Mouse (Mus musculus): ENCODE data around the gene Kng1.
A peak's percentile ranks its signal among the peaks of the same experiment; 100 is the strongest.
"Not testable (repeated sequence)": the region's sequence is repeated elsewhere in the genome, so short reads cannot be mapped to it uniquely, and the experiment has no call there.

Kng1 gene

DNA sequence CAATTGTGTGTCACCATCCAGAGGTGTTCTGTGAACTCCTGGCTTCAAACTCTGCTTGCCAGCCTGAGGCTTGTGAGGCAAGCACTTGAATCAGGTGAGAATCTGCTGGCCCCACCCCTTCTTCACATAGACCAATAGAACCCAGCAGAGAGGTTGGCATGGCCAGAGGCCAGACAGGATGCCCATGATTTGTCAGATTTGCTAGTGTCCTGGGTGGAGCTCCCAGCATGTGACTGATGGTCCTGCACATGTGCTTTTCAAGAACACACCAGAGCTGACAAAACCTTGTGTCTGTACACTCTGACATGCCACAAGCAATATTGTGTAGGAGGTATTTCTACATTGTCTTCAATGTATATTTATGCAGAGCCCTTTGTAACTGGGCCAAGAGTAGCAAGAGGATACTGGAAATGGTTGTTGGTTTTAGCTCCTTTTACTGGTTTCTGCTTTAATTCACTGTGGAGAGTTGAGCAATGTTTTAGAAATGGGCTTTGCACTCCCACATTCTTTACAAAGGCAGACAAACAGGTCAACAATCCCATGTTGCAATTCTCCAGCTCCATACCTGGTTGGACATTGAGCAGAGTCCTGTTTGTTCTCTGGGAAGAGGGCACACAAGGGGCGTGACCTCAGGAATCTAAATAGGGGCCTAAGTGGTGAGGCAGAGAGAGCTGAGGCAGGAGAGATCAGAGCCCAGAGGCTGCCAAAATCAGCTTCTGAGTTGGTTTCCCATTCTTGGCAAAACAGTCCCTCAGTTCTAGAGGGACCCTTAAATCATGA lies at the start of gene Kng1:
Gene Kng1, plus strand, starts transcription at position 198 of the 780 bp plus-strand sequence.
- peak; percentile 43 for DNase-seq

- not testable (repeated sequence) for DNase-seq
Observed at GRCm38 (mm10) chr16:23013786-23014185, 43.9 kb upstream of the Kng1 start.

DNA sequence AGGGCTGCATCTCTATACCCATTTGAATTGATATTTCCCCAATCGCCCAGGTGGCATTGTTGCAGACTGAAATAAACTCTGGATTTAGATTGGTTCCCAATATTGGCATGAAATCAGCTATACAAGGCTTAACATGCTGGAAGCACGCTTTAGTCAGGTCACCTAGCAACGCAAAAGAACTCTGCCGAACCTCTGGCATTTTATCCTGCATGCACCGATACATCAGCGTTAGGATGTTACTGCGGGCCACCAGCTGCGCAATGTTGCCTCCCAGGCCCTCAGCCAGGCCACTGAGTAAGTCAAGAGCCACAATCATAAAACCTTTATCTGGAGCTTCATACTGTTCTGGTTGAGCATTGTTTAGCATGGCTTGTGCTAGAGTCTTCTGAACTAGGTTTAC lies 43.0 kb upstream of the Kng1 start:
- peak; percentile 45 for DNase-seq

- not testable (repeated sequence) for DNase-seq
Observed at GRCm38 (mm10) chr16:23020571-23020970, 37.1 kb upstream of the Kng1 start.

DNA sequence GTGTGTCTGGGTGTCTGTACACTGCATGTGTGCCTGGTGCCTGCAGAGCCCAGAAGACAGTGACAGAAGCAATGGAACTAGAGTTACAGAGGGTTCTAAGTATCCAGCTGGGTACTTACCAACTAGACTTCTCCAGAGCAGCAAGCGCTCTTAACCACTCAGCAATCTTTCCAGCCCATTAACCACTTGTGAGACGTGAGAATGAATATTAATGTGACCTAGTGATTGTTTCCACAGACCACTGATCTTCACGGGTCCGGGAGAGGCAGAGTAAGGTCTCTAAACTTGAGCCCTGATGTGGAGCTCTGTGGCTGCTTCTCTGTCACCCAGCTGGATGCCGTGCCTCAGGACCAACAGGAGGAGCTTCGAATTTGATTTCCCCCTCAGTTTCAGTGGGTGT lies 32.6 kb upstream of the Kng1 start:
- peak; percentile 63 for DNase-seq

- peak; percentile 40 for DNase-seq
Observed at GRCm38 (mm10) chr16:23026582-23026981, 31.1 kb upstream of the Kng1 start.

GRCm38 (mm10) chr16:23027341-23027740 lies 30.3 kb upstream of the Kng1 start:
- DNase-seq: peak; percentile 78

- peak; percentile 74 for DNase-seq
Observed at GRCm38 (mm10) chr16:23028966-23029600, 28.6 kb upstream of the Kng1 start, which contains the start of gene Kng2. Gene Kng2, minus strand, starts transcription at chr16:23029482.

DNA sequence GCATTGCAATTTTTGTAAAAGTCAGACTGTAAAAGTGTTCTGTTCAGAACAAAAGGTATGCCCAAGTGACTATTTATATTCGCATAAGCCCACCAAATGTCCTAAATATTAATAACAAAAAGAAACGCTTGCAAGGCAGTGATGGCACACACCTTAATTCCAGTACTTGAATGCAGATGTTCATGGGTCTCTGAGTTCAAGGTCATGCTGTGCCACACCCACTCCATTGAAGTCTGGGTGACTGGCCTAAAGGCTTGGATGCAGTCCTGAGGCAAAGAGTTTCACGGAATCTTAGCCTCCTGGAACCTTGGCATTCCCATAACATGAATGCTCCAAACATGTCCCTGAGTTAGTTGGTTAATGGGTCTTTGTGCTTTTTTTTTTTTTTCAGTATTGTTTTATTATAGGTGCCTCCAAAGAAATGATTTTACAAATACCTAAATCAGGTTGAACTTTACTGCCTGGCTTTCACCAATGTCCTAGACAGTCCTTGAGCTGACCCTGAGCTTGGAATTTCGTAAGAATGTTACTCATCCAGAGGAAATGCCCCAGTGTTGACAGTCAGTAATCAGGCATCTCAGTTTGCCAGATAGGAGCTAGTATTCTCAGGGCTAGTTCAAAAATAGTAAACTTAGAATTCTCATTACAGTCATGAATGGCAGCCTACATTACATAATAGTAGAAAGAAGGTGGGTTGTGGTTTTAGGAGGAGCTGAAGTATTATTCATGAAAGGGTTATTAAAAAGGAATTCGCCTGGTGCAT lies 26.8 kb upstream of the Kng1 start:
- peak; percentile 28 for DNase-seq

- peak; percentile 44 for DNase-seq
Observed at GRCm38 (mm10) chr16:23033673-23034072, 24.0 kb upstream of the Kng1 start.

DNA sequence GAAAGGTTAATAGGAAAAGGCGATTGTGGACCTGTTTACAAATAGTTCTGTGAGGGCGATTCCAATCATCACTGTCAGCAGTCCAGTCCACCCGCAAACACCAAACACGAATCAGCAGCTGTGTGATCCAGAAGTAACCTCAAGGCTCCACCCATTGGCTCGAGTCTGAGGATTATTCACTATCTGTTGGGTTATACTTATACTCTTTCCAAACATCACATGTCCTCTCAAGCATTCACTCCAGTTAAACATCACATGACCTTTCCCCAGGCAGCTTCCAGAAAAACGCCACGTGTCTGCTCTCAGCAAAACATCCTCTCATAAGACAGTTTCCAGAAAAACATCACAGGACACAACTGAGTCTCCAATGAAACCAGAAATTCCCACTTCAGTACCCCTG lies 19.9 kb upstream of the Kng1 start:
- peak; percentile 82 for DNase-seq

- DNase-seq: peak; percentile 40
Observed at GRCm38 (mm10) chr16:23039281-23039680, 18.4 kb upstream of the Kng1 start.

DNA sequence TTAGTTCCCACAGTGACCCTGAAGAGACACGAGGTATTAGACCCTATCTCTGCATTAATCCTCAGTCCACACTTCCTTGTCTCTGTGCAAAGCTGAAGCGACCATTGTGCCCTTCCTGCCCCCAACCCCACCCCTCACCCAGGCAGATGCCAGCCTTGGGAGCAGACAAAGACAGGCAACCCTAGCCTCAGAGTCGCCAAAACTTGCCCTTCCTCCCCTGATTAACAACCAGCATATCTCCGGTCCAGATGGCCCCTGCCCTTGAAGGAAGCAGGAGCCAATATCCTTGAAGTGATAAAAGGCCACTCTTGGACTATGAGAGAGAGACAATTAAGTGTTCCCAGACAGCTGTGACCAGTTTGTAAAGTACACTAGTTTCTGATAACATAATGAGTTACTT lies 16.8 kb upstream of the Kng1 start:
- peak; percentile 70 for DNase-seq

- DNase-seq: peak; percentile 55
Observed at GRCm38 (mm10) chr16:23046319-23046718, 11.3 kb upstream of the Kng1 start.

DNA sequence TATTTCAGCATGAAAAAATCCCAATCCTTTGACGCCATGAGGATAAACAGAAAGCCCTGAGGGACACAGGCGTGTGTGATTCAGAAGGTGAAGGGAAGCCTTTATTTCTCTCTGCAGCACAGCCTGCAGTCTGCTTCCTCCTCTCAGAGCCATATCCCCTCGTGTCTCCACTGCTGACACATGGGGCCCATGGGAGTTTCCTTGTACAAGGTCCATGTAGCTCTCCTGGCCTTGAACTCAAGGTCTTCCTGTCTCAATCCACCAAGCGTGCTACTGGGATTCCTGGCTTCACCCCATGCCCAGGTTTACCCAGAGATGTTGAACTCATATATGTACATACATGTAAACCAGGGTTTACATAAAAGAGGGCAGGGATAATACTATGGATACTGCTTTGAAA lies 2.0 kb downstream of the Kng1 start:
- DNase-seq: peak; percentile 55

DNA sequence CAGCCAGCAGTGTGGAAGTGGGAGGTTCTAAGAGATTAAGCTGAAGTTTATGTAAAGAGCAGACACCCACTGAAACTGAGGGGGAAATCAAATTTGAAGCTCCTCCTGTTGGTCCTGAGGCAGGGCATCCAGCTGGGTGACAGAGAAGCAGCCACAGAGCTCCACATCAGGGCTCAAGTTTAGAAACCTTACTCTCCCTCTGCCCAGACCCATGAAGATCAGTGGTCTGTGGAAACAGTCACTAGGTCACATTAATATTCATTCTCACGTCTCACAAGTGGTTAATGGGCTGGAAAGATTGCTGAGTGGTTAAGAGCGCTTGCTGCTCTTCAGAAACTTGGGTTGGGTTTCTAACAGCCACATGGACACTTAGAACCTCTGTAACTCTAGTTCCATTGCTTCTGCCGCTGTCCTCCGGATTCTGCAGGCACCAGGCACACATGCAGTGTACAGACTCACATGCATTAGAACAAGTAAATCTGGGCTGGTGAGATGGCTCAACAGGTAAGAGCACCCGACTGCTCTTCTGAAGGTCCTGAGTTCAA lies 3.2 kb downstream of the Kng1 start:
- peak; percentile 61 for DNase-seq

DNA sequence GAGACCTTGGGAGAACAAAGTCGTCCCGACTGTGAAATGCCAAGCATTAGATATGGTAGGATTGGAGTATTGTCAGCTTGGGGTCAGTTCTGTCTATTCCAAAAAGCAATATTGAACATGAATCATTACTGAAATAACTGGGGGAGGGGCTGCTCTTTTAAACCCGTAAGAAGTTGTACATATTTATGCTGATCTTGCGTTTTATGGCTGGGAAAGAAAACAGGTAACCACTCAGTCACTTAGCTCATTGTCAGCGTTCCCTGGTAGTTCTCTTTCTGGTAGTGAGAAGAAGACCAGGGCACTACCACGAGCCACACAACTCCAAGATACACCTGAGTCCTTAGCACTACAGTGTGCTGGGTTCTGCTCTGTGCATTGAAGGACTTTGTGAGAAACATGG lies 19.9 kb downstream of the Kng1 start:
- DNase-seq: not testable (repeated sequence)

DNA sequence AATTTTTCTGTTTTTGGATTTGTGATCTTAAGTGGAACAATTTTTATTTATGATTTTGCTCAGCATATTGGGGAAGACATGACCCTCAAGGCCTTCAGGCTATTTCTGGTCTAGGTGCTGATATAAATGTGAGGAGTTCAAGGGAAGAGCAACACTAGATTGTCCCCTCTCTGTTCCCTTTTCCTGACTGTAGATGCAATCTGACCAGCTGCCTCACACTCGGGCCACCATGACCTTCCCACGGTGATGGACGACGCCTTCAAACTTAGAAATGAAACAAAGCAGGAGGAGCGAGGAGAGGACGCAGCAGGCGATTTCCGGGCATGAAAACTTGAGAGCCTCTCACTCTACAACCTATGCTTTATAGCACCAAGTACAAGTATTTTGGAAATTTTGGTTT lies 29.5 kb downstream of the Kng1 start:
- DNase-seq: not testable (repeated sequence)

- peak; percentile 66 for DNase-seq
Observed at GRCm38 (mm10) chr16:23087712-23088111, 30.0 kb downstream of the Kng1 start.

GRCm38 (mm10) chr16:23088491-23088890 lies 30.8 kb downstream of the Kng1 start:
- peak; percentile 13 for DNase-seq

GRCm38 (mm10) chr16:23091345-23091744 lies 33.7 kb downstream of the Kng1 start:
- DNase-seq: not testable (repeated sequence)

GRCm38 (mm10) chr16:23093321-23093953 lies 35.8 kb downstream of the Kng1 start:
- DNase-seq: peak; percentile 58

DNA sequence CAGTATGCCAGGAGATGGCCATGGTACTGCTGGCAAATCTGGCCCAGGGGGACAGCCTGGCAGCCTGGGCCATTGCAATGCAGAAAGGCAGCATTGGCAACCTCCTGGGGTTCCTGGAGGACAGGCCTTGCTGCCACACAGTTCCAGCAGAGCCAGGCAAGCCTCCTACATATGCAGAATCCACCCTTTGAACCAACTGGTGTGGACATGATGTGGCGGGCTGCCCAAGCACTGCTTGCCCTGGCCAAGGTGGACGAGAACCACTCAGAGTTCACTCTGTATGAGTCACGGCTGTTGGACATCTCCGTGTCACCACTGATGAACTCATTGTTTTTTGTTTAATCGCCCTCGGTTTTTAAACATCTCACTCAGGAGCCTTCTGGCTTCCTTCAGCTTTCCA lies 36.5 kb downstream of the Kng1 start:
- peak; percentile 85 for DNase-seq
